Mouse (Mus musculus) CH12.LX (cell line): Measurements from ENCODE around the gene Ddias. TPM values are rescaled to one million over a fixed set of nuclear protein-coding genes. Genes with fewer than 3 reads are reported as not detected.
A peak's percentile ranks its signal among the peaks of the same experiment; 100 is the strongest.

Experiments
- DNase-seq: peaks from one replicate; pipeline ENCODE4 v3.0.0-alpha.2; 2013; ENCODE audit errors: extremely low read depth
- H3K27ac ChIP-seq: 2 replicates; pipeline ENCODE4 v1.5.1; 2012; ENCODE audit warnings: low read depth, mild to moderate bottlenecking, control low read depth, moderate library complexity; ENCODE audit not compliant: insufficient read depth
- H3K27me3 ChIP-seq: replicated peaks from 2 replicates; pipeline ENCODE3; 2012; ENCODE audit warnings: inconsistent platforms
- H3K36me3 ChIP-seq, 2 experiments: replicated peaks in 1 of 2; 2 replicates each; pipeline versions ENCODE3 to v1.6.1; 2012; ENCODE audit warnings: inconsistent platforms in 1 of 2, low read length in 1 of 2, mild to moderate bottlenecking in 1 of 2, mixed read lengths in 1 of 2, moderate library complexity in 1 of 2; ENCODE audit not compliant: control insufficient read depth in 1 of 2, insufficient read depth in 1 of 2
- H3K4me1 ChIP-seq, 2 experiments: 2 replicates each; pipeline ENCODE4 v1.6.1; 2012; ENCODE audit warnings: inconsistent platforms in 1 of 2, moderate library complexity in 1 of 2; ENCODE audit not compliant: insufficient read depth in 2 of 2, control insufficient read depth in 1 of 2
- H3K4me2 ChIP-seq: 2 replicates; pipeline ENCODE4 v1.6.1; 2012; ENCODE audit warnings: low read depth, mild to moderate bottlenecking, control low read depth; ENCODE audit not compliant: poor library complexity, insufficient read depth, severe bottlenecking
- H3K4me3 ChIP-seq, 3 experiments: fragments of 150-350 bp in 1 of 3; sonication (generic) in 1 of 3; replicated peaks in 1 of 3; 2 replicates each; pipeline versions ENCODE3 to v1.5.1; 2011 to 2012; ENCODE audit warnings: low read depth in 2 of 3, low read length in 2 of 3, mild to moderate bottlenecking in 2 of 3, moderate library complexity in 2 of 3, control low read depth in 1 of 3, improper control_type of control experiment in 1 of 3, inconsistent platforms in 1 of 3, mixed read lengths in 1 of 3; ENCODE audit not compliant: poor library complexity in 1 of 3
- H3K79me2 ChIP-seq: replicated peaks from 2 replicates; pipeline ENCODE4 v1.6.1; 2012; ENCODE audit warnings: mild to moderate bottlenecking, moderate library complexity; ENCODE audit not compliant: control insufficient read depth, poor library complexity, insufficient read depth, severe bottlenecking; ENCODE audit errors: extremely low read depth
- H3K9ac ChIP-seq: 2 replicates; pipeline ENCODE4 v1.6.1; 2012; ENCODE audit warnings: low read depth, mild to moderate bottlenecking, control low read depth, moderate library complexity; ENCODE audit not compliant: insufficient read depth
- H3K9me3 ChIP-seq: replicated peaks from 2 replicates; pipeline ENCODE3; 2012; ENCODE audit warnings: low read length, inconsistent platforms, mixed read lengths
- BHLHE40 ChIP-seq: IDR thresholded peaks from 2 replicates; pipeline ENCODE4 v1.6.1; 2011; ENCODE audit warnings: mild to moderate bottlenecking, low read depth, low read length, improper control_type of control experiment
- CHD2 ChIP-seq: IDR thresholded peaks from 2 replicates; pipeline ENCODE4 v1.6.1; 2011; ENCODE audit warnings: low read length, improper control_type of control experiment
- CTCF ChIP-seq, 2 experiments: IDR thresholded peaks in 1 of 2; conservative IDR thresholded peaks in 1 of 2; 2 replicates each; pipeline ENCODE4 v1.5.1; 2011 to 2012; ENCODE audit warnings: low read depth in 2 of 2, low read length in 2 of 2, improper control_type of control experiment in 1 of 2, inconsistent platforms in 1 of 2, mild to moderate bottlenecking in 1 of 2, moderate library complexity in 1 of 2
- E2F4 ChIP-seq: IDR thresholded peaks from 2 replicates; pipeline ENCODE4 v1.6.1; 2011; ENCODE audit warnings: low read depth, low read length, improper control_type of control experiment; ENCODE audit not compliant: insufficient replicate concordance
- ELF1 ChIP-seq: IDR thresholded peaks from 2 replicates; pipeline ENCODE4 v1.6.1; 2014; ENCODE audit warnings: low read depth, mild to moderate bottlenecking, inconsistent platforms, low read length, improper control_type of control experiment
- EP300 ChIP-seq: IDR thresholded peaks from 2 replicates; pipeline ENCODE4 v1.6.1; 2011; ENCODE audit warnings: low read length, improper control_type of control experiment
- ETS1 ChIP-seq: conservative IDR thresholded peaks from 2 replicates; pipeline ENCODE4 v1.6.1; 2012; ENCODE audit warnings: low read depth, mild to moderate bottlenecking, inconsistent platforms, low read length, improper control_type of control experiment, moderate library complexity
- GABPA ChIP-seq: IDR thresholded peaks from 2 replicates; pipeline ENCODE4 v1.6.1; 2012; ENCODE audit warnings: low read depth, low read length, improper control_type of control experiment, inconsistent platforms; ENCODE audit not compliant: insufficient replicate concordance
- HCFC1 ChIP-seq: IDR thresholded peaks from 2 replicates; pipeline ENCODE4 v1.6.1; 2012; ENCODE audit warnings: low read depth, mild to moderate bottlenecking, inconsistent platforms, low read length, improper control_type of control experiment
- IRF4 ChIP-seq: IDR thresholded peaks from 2 replicates; pipeline ENCODE4 v1.6.1; 2014; ENCODE audit warnings: low read depth, mild to moderate bottlenecking, inconsistent platforms, low read length, improper control_type of control experiment
- JUN ChIP-seq: IDR thresholded peaks from 2 replicates; pipeline ENCODE4 v1.6.1; 2011; ENCODE audit warnings: low read depth, mild to moderate bottlenecking, low read length, improper control_type of control experiment, moderate library complexity; ENCODE audit not compliant: insufficient read depth
- JUND ChIP-seq: conservative IDR thresholded peaks from 2 replicates; pipeline ENCODE4 v1.6.1; 2011; ENCODE audit warnings: low read depth, low read length, improper control_type of control experiment
- KAT2A ChIP-seq: IDR thresholded peaks from 2 replicates; pipeline ENCODE4 v1.6.1; 2012; ENCODE audit warnings: low read length, improper control_type of control experiment, inconsistent platforms; ENCODE audit not compliant: insufficient replicate concordance
- MAFK ChIP-seq: IDR thresholded peaks from 2 replicates; pipeline ENCODE4 v1.6.1; 2011; ENCODE audit warnings: low read length, improper control_type of control experiment; ENCODE audit not compliant: insufficient replicate concordance
- MAX ChIP-seq: IDR thresholded peaks from 2 replicates; pipeline ENCODE4 v1.6.1; 2011; ENCODE audit warnings: low read length, improper control_type of control experiment
- MAZ ChIP-seq: IDR thresholded peaks from 2 replicates; pipeline ENCODE4 v1.6.1; 2012; ENCODE audit warnings: low read depth, mild to moderate bottlenecking, inconsistent platforms, low read length, improper control_type of control experiment, moderate library complexity
- MXI1 ChIP-seq: IDR thresholded peaks from 2 replicates; pipeline ENCODE4 v1.6.1; 2011; ENCODE audit warnings: mild to moderate bottlenecking, low read depth, low read length, improper control_type of control experiment
- MYC ChIP-seq: IDR thresholded peaks from 2 replicates; pipeline ENCODE4 v1.6.1; 2011; ENCODE audit warnings: low read depth, mild to moderate bottlenecking, improper control_type of control experiment, low read length
- NELFE ChIP-seq: IDR thresholded peaks from 2 replicates; pipeline ENCODE4 v1.6.1; 2011; ENCODE audit warnings: low read depth, low read length, improper control_type of control experiment
- NRF1 ChIP-seq: IDR thresholded peaks from 2 replicates; pipeline ENCODE4 v1.6.1; 2014; ENCODE audit warnings: low read depth, mild to moderate bottlenecking, inconsistent platforms, low read length, improper control_type of control experiment, moderate library complexity
- POLR2A ChIP-seq: IDR thresholded peaks from 2 replicates; pipeline ENCODE4 v1.6.1; 2011; ENCODE audit warnings: low read depth, mild to moderate bottlenecking, improper control_type of control experiment, low read length
- POLR2AphosphoS2 ChIP-seq: IDR thresholded peaks from 2 replicates; pipeline ENCODE4 v1.6.1; 2011; ENCODE audit warnings: low read depth, low read length, improper control_type of control experiment
- RAD21 ChIP-seq: IDR thresholded peaks from 2 replicates; pipeline ENCODE4 v1.6.1; 2011; ENCODE audit warnings: low read depth, mild to moderate bottlenecking, low read length, improper control_type of control experiment, moderate library complexity
- RCOR1 ChIP-seq: conservative IDR thresholded peaks from 2 replicates; pipeline ENCODE4 v1.6.1; 2012; ENCODE audit warnings: low read depth, mild to moderate bottlenecking, inconsistent platforms, low read length, improper control_type of control experiment
- SIN3A ChIP-seq: IDR thresholded peaks from 2 replicates; pipeline ENCODE4 v1.6.1; 2012; ENCODE audit warnings: low read length, improper control_type of control experiment, inconsistent platforms
- SMC3 ChIP-seq: IDR thresholded peaks from 2 replicates; pipeline ENCODE4 v1.6.1; 2011; ENCODE audit warnings: low read depth, low read length, improper control_type of control experiment
- TBP ChIP-seq: conservative IDR thresholded peaks from 2 replicates; pipeline ENCODE4 v1.6.1; 2011; ENCODE audit warnings: low read depth, low read length, improper control_type of control experiment
- TCF12 ChIP-seq: IDR thresholded peaks from 2 replicates; pipeline ENCODE4 v1.6.1; 2014; ENCODE audit warnings: low read depth, mild to moderate bottlenecking, inconsistent platforms, low read length, improper control_type of control experiment
- USF1 ChIP-seq: IDR thresholded peaks from 2 replicates; pipeline ENCODE4 v1.6.1; 2014; ENCODE audit warnings: low read depth, mild to moderate bottlenecking, inconsistent platforms, low read length, improper control_type of control experiment
- USF2 ChIP-seq: conservative IDR thresholded peaks from 2 replicates; pipeline ENCODE4 v1.6.1; 2011; ENCODE audit warnings: low read depth, low read length, improper control_type of control experiment
- ZC3H11A ChIP-seq: IDR thresholded peaks from 2 replicates; pipeline ENCODE4 v1.6.1; 2012; ENCODE audit warnings: low read depth, mild to moderate bottlenecking, inconsistent platforms, low read length, improper control_type of control experiment
- ZKSCAN1 ChIP-seq: IDR thresholded peaks from 2 replicates; pipeline ENCODE4 v1.6.1; 2012; ENCODE audit warnings: low read depth, inconsistent platforms, low read length, improper control_type of control experiment, borderline replicate concordance
- ZMIZ1 ChIP-seq: IDR thresholded peaks from 2 replicates; pipeline ENCODE4 v1.6.1; 2012; ENCODE audit warnings: low read depth, mild to moderate bottlenecking, inconsistent platforms, low read length, improper control_type of control experiment
- ZNF384 ChIP-seq: IDR thresholded peaks from 2 replicates; pipeline ENCODE4 v1.6.1; 2012; ENCODE audit warnings: low read depth, low read length, improper control_type of control experiment, inconsistent platforms
- dilution Hi-C: fragments of 300-500 bp; cut with MboI; formaldehyde crosslinking; loops from 2 replicates; pipeline ENCODE4 v1.14.3; 2020; ENCODE audit warnings: low sequenced_read_pairs; ENCODE audit not compliant: extremely low pct_unique_long_range_greater_than_20kb, extremely low pct_ligation_motif_present
- in situ Hi-C: fragments of 300-500 bp; cut with MboI; formaldehyde crosslinking; loops from 3 replicates; pipeline ENCODE4 v1.14.3; 2019; ENCODE audit warnings: low sequenced_read_pairs, low pct_ligation_motif_present, low pct_unique_long_range_greater_than_20kb, mixed read lengths
- polyA plus RNA-seq: library from polyadenylated mRNA; unstranded; fragments of >175 nt; gene quantifications from 2 replicates; pipeline ENCODE4 v1.2.1, GENCODE M21; 2012; ENCODE audit warnings: low read depth; ENCODE audit not compliant: insufficient read length
- total RNA-seq, 2 experiments: library from RNA; depleted of rRNA; stranded (reverse); fragments of 300-350 nt in 1 of 2; fragments of >200 nt in 1 of 2; gene quantifications; 2 replicates each; pipeline ENCODE4 v1.2.3; 2012 to 2014

Gene Ddias
- total and polyA plus RNA-seq, 3 experiments = 17.5 to 38.0 (median 24.0) TPM

GRCm38 (mm10) chr7:92874761-92875408 lies 838 bp upstream of the Ddias start:
- in situ Hi-C loops = loop anchor here (10.0 kb wide), 3 partner anchors 70 to 770 kb away; no protein-coding TSS in a partner anchor
- H3K27me3 ChIP-seq = no peaks in the 10 kb centered on the region
- H3K4me2 ChIP-seq = peak overlapping the region; percentile 95
- TF ChIP-seq ZNF384 (no peak), TBP (peak; percentile 92), JUND (no peak), ELF1 (no peak), GABPA (no peak), ZMIZ1 (peak; percentile 62), NELFE (peak; percentile 67), E2F4 (no peak), POLR2AphosphoS2 (no peak), MYC (0 out of 2 replicates have a peak, but pooled peaks have one; percentile 26), EP300 (no peak), ZKSCAN1 (no peak), NRF1 (peak; percentile 37; the same call in 1 of the 2 replicates), BHLHE40 (peak; percentile 94), CTCF (conservative IDR thresholded peaks at IDR 0.05 in 1 of 2, IDR thresholded peaks at IDR 0.05 in 1 of 2; ENCODE audit: low read depth in 2 of 2, low read length in 2 of 2) (no peak; a peak in 1 of 4 replicates), MAFK (no peak), MXI1 (peak; percentile 83), USF1 (peak; percentile 76), MAZ (0 out of 2 replicates have a peak, but pooled peaks have one; percentile 33), IRF4 (peak; percentile 47; the same call in 1 of the 2 replicates), ETS1 (no peak; the same call in 1 of the 2 replicates), SMC3 (no peak), MAX (peak; percentile 72), HCFC1 (peak; percentile 37), TCF12 (peak; percentile 73), POLR2A (peak; percentile 88), RAD21 (no peak), USF2 (peak; percentile 63), SIN3A (peak; percentile 59; the same call in 1 of the 2 replicates), ZC3H11A (no peak), JUN (no peak), RCOR1 (no peak), CHD2 (no peak), KAT2A (no peak)
- TF ChIP-seq, all 38 proteins: peak for 16
- Histone ChIP-seq H3K4me1 (peaks cover 6 to 52% of the 10 kb centered on the region in 2 experiments), H3K79me2 (peaks cover 19% of the 10 kb centered on the region), H3K9me3 (no peaks in the 10 kb centered on the region), H3K36me3 (peaks cover 0 to 16% of the 10 kb centered on the region in 2 experiments), H3K27ac (peak overlapping the region; percentile 91), H3K9ac (peak overlapping the region; percentile 83), H3K4me3 (peak overlapping the region; percentile 70 to 85 (median 80))
- dilution Hi-C loops = no loop called here
- DNase-seq = peak; percentile 97
